Mouse (Mus musculus): ENCODE measurements at regions not wholly inside any gene's neighbourhood (a gene's known extent, or its start where the extent isn't known, plus 50 kb on each side); places are given as distances from the start of the nearest gene placed in this dataset.
"Not testable (repeated sequence)": the region's sequence is repeated elsewhere in the genome, so short reads cannot be mapped to it uniquely, and the experiment has no call there.

DNA sequence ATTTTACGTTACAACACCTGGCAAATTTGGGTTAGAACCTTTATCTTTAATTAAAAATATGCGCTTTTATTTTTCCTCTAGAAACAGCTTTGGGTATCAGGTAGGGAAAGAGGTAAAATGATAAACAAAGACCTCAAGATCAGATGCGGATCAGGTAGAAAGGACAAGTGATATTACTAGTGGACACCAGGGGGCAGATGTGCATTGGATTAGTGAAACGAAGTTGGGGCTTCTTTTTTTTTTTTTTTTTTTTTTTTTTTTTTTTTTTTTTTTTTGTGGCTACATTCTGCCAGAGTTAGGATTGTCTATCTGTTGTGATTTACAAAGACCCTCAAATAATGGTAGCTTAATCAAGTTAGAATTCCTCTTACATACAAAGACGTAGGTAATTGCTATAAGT lies 153.8 kb downstream of the Cd109 start:
- in situ Hi-C loops (cut with MboI; ENCODE audit: low sequenced_read_pairs), result no loop called here

DNA sequence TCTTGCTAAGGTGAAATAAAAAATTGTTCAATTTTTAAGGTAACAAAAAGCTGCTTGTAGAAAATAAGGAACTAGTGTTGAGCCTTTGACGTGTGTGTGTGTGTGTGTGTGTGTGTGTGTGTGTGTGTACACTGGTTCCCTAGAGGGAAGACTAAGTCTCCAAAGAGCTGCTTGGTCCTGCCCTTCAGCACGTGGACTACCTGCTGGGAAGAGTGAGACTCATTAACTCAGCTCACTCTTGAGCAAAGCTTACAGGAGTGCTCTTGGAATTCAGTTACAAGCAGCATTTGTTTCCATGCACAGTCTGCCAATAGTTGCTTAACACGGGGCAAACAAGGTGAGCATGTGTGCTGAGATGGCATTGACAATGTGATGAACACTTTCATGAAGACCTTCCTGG lies 158.6 kb downstream of the Cd109 start:
- in situ Hi-C loops (cut with MboI; ENCODE audit: low sequenced_read_pairs), result no loop called here

DNA sequence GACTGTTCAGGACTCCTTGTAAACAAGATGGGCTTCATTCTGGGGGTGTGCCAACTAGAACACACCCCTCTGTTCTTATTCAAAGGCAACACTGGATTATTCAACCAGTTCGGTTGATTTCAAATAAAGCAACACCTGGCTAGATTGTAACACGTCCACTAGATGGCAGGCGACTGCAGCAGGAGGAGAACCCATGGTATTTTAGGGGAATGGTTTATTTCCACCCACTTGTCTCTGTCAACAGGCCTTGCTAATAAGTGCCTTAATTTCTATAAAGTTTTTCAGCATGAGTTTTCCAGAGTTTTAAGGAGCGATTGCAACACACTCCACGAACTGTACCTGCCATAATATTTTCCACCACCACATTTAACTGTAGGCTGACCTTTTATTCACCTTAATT lies 160.1 kb downstream of the Cd109 start:
- in situ Hi-C loops (cut with MboI; ENCODE audit: low sequenced_read_pairs), result no loop called here

GRCm38 (mm10) chr9:78780595-78780994 lies 165.2 kb downstream of the Cd109 start:
- in situ Hi-C loops (cut with MboI; ENCODE audit: low sequenced_read_pairs), result loop anchor here (10.0 kb wide), 1 partner anchor 934 kb away; the partner anchor contains the start of gene Col12a1

DNA sequence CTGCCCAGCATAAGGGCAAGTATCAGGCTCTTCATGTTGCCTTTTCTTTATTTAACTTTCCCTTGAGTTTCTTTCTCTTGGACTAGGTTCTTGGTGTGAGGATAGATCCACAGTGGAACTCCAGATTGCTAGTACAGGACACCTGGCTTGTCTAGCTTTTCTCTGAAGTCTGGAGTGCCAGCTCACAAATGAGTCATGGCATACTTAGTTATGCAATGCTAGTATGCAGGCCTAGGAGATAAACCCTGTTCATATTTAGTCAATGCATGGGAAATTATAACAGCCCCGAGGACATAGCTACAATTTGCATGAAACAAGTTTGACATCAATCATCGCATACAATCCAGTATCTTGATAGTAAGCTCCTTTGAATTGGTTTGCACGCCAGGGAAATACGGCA lies 167.0 kb downstream of the Cd109 start:
- in situ Hi-C loops (cut with MboI; ENCODE audit: low sequenced_read_pairs), result loop anchor here (10.0 kb wide), 1 partner anchor 933 kb away; the partner anchor contains the start of gene Col12a1

DNA sequence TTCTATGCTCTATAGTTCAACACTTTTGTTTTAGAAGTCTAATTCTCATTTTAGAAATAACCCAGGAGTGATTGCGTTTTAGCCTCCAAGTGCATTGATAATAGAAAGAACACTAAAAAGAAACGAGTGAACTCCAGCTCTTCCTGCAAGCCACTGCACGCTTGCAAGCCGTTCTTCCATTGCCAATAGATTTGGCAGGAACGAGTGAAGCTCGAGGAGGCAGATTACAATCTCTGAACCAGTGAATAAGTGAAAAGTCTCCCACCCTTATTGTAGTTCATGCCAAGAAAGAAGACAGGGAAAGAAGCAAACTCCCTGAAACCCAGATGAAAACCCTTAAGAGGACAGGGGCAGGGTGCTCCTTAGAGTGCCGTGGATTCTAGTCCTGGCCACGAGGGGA lies 167.5 kb downstream of the Cd109 start:
- in situ Hi-C loops (cut with MboI; ENCODE audit: low sequenced_read_pairs), result loop anchor here (10.0 kb wide), 1 partner anchor 932 kb away; the partner anchor contains the start of gene Col12a1

- in situ Hi-C loops (cut with MboI; ENCODE audit: low sequenced_read_pairs), result loop anchor here (10.0 kb wide), 1 partner anchor 927 kb away; the partner anchor contains the start of gene Col12a1
These were observed 172.5 kb downstream of the Cd109 start for GRCm38 (mm10) chr9:78787866-78788265.

DNA sequence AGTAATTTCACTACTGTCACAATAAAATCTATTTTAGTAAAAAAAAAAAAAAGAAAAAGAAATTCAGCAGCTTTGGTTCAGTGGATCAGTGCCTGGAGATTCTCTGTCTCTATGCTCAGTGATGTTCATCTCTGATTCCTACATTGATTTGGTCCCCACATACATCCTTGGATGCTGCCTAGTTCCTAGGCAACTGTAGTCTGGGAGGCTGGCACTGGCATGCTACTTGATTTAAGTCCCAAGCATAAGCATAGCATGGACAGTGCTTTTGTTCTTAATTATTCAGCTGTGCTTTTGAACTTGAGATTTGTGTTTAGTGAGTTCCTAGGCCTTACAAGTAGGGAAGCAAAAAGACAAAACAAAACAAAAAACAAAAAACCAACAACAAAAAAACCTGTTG lies 174.4 kb downstream of the Cd109 start:
- in situ Hi-C loops (cut with MboI; ENCODE audit: low sequenced_read_pairs), result loop anchor here (10.0 kb wide), 1 partner anchor 925 kb away; the partner anchor contains the start of gene Col12a1

GRCm38 (mm10) chr9:78790155-78790554 lies 174.8 kb downstream of the Cd109 start:
- in situ Hi-C loops (cut with MboI; ENCODE audit: low sequenced_read_pairs), result no loop called here

DNA sequence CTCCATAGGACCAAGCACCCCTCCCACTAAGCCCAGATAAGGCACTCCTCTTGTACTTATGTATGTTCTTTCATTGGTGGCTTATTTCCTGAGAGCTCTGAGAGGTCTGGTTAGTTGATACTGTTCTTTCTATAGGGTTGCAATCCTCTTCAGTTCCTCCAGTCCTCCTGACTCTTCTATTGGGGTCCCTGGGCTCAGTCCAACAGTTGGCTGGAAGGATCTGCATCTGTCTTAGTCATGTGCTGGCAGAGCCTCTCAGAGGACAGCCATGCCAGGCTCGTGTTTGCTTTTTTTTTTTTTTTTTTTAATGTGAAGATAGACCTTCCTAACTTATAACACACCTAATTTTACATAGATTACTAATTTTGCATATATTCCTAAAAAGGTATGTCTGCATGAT lies 180.5 kb downstream of the Cd109 start:
- in situ Hi-C loops (cut with MboI; ENCODE audit: low sequenced_read_pairs), result no loop called here

DNA sequence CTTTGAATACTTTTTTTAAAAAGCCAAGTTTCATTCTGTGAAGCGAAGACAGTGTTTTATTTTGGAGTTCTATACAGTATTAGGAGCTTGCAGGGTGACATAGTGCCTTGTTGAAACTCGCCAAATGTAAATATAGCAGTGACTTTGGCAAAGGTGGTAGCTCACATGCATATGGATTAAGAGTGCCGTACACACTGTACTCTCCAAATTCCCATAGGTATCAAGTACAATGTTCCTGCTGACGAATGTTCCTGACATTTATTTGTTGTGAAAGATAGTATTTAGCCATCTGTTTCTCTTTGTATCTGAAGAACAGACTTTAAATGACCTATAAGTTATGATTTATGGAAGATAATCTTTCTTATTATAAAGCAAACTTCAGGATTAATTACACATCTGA lies 201.9 kb downstream of the Cd109 start:
- in situ Hi-C loops (cut with MboI; ENCODE audit: low sequenced_read_pairs), result no loop called here

- in situ Hi-C loops (cut with MboI; ENCODE audit: low sequenced_read_pairs), result not testable (repeated sequence)
These were observed 206.3 kb downstream of the Cd109 start for GRCm38 (mm10) chr9:78821554-78822212.

DNA sequence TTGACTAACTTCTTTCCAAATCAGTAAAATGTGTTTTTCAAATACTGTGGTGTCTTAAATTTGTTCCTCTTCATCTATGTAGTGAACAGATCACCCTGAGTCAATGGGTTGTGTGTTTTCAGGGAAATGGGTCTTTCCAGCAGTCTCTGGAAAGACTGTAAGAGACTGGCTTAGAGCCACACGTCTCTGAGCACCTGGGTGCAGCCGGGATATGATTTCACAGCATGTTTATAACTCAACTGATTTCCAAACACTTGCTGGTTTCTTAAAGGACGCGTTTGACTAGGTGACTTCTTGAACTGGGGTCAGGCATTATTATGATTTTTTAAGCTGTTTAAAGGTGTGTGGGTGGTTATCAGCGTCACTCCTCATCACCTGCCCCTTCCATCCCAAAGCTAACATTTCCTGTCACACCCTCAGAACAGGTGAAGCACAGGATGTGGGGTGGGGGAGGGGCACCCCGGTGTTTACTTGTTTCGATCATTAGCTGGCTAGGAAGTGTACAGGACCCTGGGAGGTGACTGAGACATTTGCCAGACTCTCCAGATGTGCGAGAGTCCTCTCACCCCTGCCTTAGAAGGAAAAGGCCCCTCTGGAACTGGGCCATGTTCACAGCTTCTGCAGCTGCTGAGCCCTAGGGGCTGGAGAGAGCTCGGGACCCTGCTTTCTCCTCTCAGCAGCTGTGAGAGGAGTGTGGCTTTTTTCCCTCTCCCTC lies 229.8 kb downstream of the Cd109 start:
- in situ Hi-C loops (cut with MboI; ENCODE audit: low sequenced_read_pairs), result no loop called here

DNA sequence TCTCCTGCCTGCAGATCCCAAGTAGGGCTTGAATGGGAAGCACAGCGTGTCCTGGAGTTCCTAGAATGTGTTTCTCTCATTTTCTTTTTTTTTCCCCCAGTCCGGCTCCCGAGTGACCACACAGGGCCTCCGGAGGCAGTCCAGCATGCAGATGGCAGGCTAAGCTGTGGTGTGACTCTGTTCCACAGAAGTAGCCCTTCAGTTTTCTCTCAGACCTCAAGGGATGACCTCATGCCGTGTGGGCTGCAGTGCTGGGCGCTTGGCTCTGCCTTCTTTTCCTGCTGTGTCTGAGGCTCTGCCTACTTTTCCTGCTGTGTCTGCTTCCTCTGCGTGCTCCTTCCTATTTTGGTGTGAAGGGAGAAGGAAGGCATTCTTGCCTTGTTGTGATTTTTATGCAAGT lies 230.8 kb downstream of the Cd109 start:
- in situ Hi-C loops (cut with MboI; ENCODE audit: low sequenced_read_pairs), result no loop called here

- in situ Hi-C loops (cut with MboI; ENCODE audit: low sequenced_read_pairs), result no loop called here
These were observed 232.7 kb downstream of the Cd109 start for GRCm38 (mm10) chr9:78847890-78848563.

DNA sequence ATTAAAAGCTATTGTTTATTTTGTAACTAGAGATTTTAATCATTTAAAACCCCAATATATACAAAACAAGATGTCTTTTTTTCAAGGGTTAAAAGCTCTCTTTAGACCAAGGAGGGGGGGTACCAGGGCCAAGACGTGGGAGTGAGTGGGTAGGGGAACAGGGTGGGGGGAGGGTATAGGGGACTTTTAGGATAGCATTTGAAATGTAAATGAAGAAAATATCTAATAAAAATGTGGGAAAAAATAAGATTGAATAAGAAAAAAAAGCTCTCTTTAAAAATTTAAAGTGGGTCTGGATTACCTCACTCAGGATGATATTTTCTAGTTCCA lies 233.2 kb downstream of the Cd109 start:
- in situ Hi-C loops (cut with MboI; ENCODE audit: low sequenced_read_pairs), result not testable (repeated sequence)

- in situ Hi-C loops (cut with MboI; ENCODE audit: low sequenced_read_pairs), result no loop called here
These were observed 241.6 kb downstream of the Cd109 start for GRCm38 (mm10) chr9:78856981-78857380.

GRCm38 (mm10) chr9:78859956-78860355 lies 244.6 kb downstream of the Cd109 start:
- in situ Hi-C loops (cut with MboI; ENCODE audit: low sequenced_read_pairs), result no loop called here

DNA sequence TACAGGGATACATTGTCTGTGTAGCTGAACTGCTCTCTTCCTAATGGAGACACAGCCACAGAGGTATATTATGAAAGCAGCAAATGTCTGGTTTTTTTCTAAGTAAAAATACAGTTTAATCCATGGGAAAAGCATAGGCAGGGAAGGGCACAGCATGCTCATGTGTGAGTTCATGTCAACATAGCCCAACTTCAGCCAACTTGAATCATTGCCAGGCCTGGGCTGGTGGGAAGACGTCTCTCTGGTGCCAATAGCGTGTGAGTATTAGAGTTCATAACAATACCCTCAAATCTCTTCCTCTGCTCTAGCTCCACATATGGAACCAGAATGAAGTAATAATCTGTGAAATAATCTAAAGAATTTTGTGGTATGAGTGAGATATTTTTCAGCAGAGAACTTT lies 257.2 kb downstream of the Cd109 start:
- in situ Hi-C loops (cut with MboI; ENCODE audit: low sequenced_read_pairs), result no loop called here

- in situ Hi-C loops (cut with MboI; ENCODE audit: low sequenced_read_pairs), result no loop called here
These were observed 264.8 kb downstream of the Cd109 start for GRCm38 (mm10) chr9:78879955-78880642.

DNA sequence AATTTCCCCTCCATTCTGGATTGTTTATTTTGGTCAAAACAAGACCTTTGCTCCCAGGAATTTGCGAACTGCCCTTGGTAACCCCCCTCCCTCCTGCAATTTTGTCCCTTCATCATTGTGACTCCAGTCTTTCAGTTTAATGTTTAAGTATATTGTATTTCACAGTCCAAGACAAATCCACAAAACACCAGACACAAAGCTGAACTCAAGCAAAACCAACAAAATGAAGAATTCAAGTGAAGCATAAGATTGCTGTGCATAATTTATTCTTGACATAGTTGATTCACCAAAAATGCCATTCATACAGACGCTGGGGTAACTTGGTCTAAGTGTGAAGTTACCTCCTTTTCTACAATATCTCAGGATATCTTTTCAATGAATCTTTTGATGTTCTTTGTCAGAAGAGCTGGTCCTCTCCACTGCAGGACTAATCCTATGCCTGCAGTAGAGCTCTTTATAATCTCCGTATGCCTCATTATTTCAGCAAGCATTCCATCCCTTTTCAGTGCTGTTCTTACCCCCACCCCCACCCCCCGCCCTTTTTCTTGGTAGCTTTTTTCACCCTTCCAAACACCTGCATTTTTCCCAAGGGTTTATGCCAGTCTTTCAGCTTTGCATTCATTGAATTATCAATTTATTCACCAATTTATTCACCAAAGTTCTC lies 265.4 kb downstream of the Cd109 start:
- in situ Hi-C loops (cut with MboI; ENCODE audit: low sequenced_read_pairs), result no loop called here
